Mouse (Mus musculus): ENCODE data around the gene Rbm15.

DNA sequence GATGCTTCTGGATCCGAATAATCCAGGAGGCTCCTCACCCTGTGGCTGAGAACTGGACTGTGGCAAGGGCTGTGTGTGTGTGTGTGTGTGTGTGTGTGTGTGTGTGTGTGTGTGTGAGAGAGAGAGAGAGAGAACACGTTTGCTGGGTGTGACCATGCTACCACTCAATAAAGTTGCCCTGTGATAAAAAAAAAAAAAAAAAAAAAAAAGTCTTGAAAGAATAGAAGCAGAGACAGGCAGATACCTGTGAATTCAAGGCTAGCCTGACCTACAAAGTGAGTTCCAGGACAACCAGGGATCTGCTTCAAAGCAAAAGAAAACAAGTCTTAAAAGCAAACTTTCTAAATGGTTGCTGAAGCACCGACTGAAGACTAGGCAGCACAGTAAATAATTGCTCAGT lies 10.5 kb upstream of the Rbm15 start:
- no peak for TF ChIP-seq CTCF (IDR thresholded peaks at IDR 0.05; ENCODE audit: control insufficient read depth, insufficient read depth, low read length)
- no peak for TF ChIP-seq POLR2A (IDR thresholded peaks at IDR 0.05; ENCODE audit: borderline replicate concordance, control insufficient read depth, low read depth, low read length)
